Mouse (Mus musculus) ES-E14 (cell line): ENCODE data around the gene 4933417A18Rik. TPM values are rescaled to one million over a fixed set of nuclear protein-coding genes. Genes with fewer than 3 reads are reported as not detected.

ENCODE experiments used
- DNase-seq: peaks from one replicate; pipeline ENCODE4 v3.0.0-alpha.2; 2013; ENCODE audit warnings: low read depth, low spot score
- H3K27ac ChIP-seq: 2 replicates; pipeline ENCODE4 v1.5.1; 2012; ENCODE audit warnings: low read depth, mild to moderate bottlenecking, low read length, moderate library complexity, mixed read lengths; ENCODE audit not compliant: poor library complexity, insufficient read depth, severe bottlenecking
- H3K36me3 ChIP-seq: 2 replicates; pipeline ENCODE4 v1.6.1; 2012; ENCODE audit warnings: mild to moderate bottlenecking, low read length, moderate library complexity, mixed read lengths; ENCODE audit not compliant: control insufficient read depth, poor library complexity, insufficient read depth, severe bottlenecking
- H3K4me1 ChIP-seq, 2 experiments: fragments of 150-350 bp in 1 of 2; sonication (generic) in 1 of 2; 2 replicates each; pipeline ENCODE4 v1.6.1; 2012; ENCODE audit warnings: low read length in 2 of 2, mild to moderate bottlenecking in 1 of 2, mixed read lengths in 1 of 2; ENCODE audit not compliant: control insufficient read depth in 2 of 2, insufficient read depth in 2 of 2, poor library complexity in 1 of 2
- H3K4me3 ChIP-seq, 2 experiments: fragments of 150-350 bp in 1 of 2; sonication (generic) in 1 of 2; 2 replicates each; pipeline ENCODE4 v1.5.1; 2012; ENCODE audit warnings: low read length in 2 of 2, low read depth in 1 of 2, mild to moderate bottlenecking in 1 of 2, mixed read lengths in 1 of 2; ENCODE audit not compliant: insufficient read depth in 1 of 2, poor library complexity in 1 of 2, severe bottlenecking in 1 of 2
- H3K9ac ChIP-seq: 2 replicates; pipeline ENCODE4 v1.6.1; 2012; ENCODE audit warnings: low read depth, mild to moderate bottlenecking, low read length, mixed read lengths; ENCODE audit not compliant: poor library complexity, insufficient read depth, severe bottlenecking
- H3K9me3 ChIP-seq: fragments of 150-350 bp; sonication (generic); 2 replicates; pipeline ENCODE4 v1.6.1; 2012; ENCODE audit warnings: low read depth, mild to moderate bottlenecking, low read length; ENCODE audit not compliant: control insufficient read depth, insufficient read depth
- CHD2 ChIP-seq: IDR thresholded peaks from 2 replicates; pipeline ENCODE4 v1.6.1; 2014; ENCODE audit warnings: mild to moderate bottlenecking, low read depth, low read length, inconsistent platforms
- HCFC1 ChIP-seq: IDR thresholded peaks from 2 replicates; pipeline ENCODE4 v1.6.1; 2012; ENCODE audit warnings: low read length, inconsistent platforms, borderline replicate concordance; ENCODE audit not compliant: insufficient read depth
- MAFK ChIP-seq: IDR thresholded peaks from 2 replicates; pipeline ENCODE4 v1.6.1; 2014; ENCODE audit warnings: mild to moderate bottlenecking, low read depth, low read length, inconsistent platforms; ENCODE audit not compliant: insufficient read depth
- ZC3H11A ChIP-seq: IDR thresholded peaks from 2 replicates; pipeline ENCODE4 v1.6.1; 2012; ENCODE audit warnings: low read depth, mild to moderate bottlenecking, inconsistent platforms, low read length, borderline replicate concordance
- ZNF384 ChIP-seq: IDR thresholded peaks from 2 replicates; pipeline ENCODE4 v1.6.1; 2012; ENCODE audit warnings: low read depth, low read length, inconsistent platforms
- in situ Hi-C, 2 experiments: fragments of 600-800 bp; cut with MboI; formaldehyde crosslinking; loops; one replicate each; pipeline ENCODE4 v1.15.1; 2025; ENCODE audit warnings: low sequenced_read_pairs in 2 of 2, inconsistent platforms in 1 of 2; ENCODE audit not compliant: unreplicated experiment in 2 of 2
- total RNA-seq: library from RNA; depleted of rRNA; stranded (reverse); fragments of 300-350 nt; gene quantifications from 2 replicates; pipeline ENCODE4 v1.2.3, GENCODE M21; 2012

The 4933417A18Rik gene
- total RNA-seq, 1 experiment, result not detected

DNA sequence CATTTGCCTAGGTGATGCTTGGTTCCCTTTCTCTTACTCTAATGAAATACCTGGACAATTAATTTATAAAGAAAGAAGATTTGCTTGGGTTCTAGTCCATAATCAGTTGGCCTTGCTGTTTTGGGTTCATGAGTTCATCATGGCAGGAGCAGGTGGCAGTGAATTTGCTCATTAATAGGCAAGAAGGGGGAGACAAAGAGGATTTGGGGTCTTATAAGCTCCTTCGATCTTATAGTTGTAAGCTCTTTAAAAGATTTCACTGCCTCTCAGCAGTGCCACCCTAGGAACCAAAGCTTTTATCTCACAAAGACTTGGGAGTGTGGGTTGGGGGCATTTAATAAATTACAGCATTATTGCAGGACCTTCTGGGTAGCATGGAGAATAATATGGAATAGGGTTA lies 31.3 kb upstream of the 4933417A18Rik start:
- peaks cover 27% of the 10 kb centered on the region for H3K36me3 ChIP-seq
- no peak overlapping the region for H3K4me3 ChIP-seq

DNA sequence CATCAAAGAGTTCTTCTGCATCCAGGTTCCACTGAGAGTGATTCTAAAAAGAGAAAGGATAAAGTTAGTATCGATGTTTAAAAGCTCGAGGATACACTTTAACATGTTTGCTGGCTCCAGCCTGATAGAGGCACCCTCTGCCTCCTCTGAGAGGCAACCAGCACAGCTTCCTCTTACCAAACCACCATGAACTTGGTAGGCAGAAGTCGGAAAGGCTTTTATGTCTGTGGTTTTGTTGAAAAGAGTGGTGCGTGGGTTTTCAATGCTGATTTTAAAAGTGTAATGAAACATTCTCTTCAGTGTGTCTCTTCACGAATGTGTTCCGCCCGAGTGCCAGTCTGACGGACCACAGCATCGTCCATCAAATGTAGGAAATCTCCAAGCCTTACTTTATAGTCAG lies 9.6 kb upstream of the 4933417A18Rik start:
- Histone ChIP-seq H3K36me3 (no peaks in the 10 kb centered on the region), H3K27ac (no peak overlapping the region), H3K4me3 (no peak overlapping the region), H3K4me1 (no peaks in the 10 kb centered on the region), H3K9ac (no peak overlapping the region), H3K9me3 (no peaks in the 10 kb centered on the region)
- DNase-seq, result no peak
- in situ Hi-C loops, result no loop called here
- no peak for TF ChIP-seq CHD2
- TF ChIP-seq HCFC1, result no peak
- TF ChIP-seq ZC3H11A, result no peak

More for the DNA sequence above, 31.3 kb upstream of the 4933417A18Rik start:
- no peak for TF ChIP-seq ZC3H11A
- no peak for TF ChIP-seq ZNF384
- TF ChIP-seq MAFK, result no peak
- no peak for TF ChIP-seq CHD2
- no peak for TF ChIP-seq HCFC1
- DNase-seq, result no peak
- no peaks in the 10 kb centered on the region for H3K9me3 ChIP-seq
- in situ Hi-C loops, result no loop called here
- H3K9ac ChIP-seq, result no peak overlapping the region
- H3K27ac ChIP-seq, result no peak overlapping the region
- peaks cover 0 to 3% of the 10 kb centered on the region in 2 experiments; a peak in 2 of 4 replicates for H3K4me1 ChIP-seq

DNA sequence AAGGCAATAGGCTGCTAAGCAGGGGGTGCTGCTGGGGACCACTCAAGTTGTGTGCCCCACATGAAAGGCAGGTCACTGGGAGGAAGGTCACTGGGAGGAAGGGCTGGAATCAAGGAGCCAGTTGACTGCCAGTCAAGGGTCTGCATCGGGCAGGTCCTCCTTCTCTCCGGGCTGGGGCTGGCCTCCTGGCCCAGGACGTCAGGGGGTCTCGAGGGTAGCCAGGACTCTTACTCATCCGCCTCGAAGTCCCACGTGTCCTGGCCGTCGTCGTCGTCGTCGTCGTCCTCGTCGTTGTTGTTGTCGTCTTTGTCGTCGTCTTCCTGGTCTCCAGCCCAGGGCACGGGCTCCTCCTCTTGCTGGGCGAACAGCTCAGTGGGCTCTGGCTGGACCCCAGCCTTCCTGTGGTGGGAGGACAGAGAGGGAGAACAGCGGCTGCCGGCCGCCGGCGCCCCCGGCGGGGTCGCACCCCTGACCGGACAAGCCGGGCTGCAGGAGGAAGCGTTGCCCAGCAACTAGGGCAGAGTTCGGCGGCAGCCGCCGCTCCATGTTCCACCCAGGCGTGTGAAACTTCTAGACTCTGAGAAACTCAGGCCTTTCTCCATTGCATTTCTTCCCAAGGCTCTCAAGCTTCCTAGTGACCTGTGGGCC lies 7.6 kb upstream of the 4933417A18Rik start:
- peak overlapping the region in 1 of 2 experiments; percentile 21; a peak in 1 of 4 replicates for H3K4me3 ChIP-seq
- H3K9me3 ChIP-seq, result no peaks in the 10 kb centered on the region
- TF ChIP-seq ZNF384 (no peak), HCFC1 (no peak), CHD2 (no peak), MAFK (no peak), ZC3H11A (no peak)
- H3K36me3 ChIP-seq, result no peaks in the 10 kb centered on the region
- no peak for DNase-seq
- H3K4me1 ChIP-seq, result peaks cover 0 to under 1% of the 10 kb centered on the region in 2 experiments; a peak in 2 of 4 replicates
- in situ Hi-C loops, result no loop called here
- H3K9ac ChIP-seq, result 0 out of 2 replicates have a peak overlapping the region, but pooled peaks have one; percentile 6
- no peak overlapping the region for H3K27ac ChIP-seq

DNA sequence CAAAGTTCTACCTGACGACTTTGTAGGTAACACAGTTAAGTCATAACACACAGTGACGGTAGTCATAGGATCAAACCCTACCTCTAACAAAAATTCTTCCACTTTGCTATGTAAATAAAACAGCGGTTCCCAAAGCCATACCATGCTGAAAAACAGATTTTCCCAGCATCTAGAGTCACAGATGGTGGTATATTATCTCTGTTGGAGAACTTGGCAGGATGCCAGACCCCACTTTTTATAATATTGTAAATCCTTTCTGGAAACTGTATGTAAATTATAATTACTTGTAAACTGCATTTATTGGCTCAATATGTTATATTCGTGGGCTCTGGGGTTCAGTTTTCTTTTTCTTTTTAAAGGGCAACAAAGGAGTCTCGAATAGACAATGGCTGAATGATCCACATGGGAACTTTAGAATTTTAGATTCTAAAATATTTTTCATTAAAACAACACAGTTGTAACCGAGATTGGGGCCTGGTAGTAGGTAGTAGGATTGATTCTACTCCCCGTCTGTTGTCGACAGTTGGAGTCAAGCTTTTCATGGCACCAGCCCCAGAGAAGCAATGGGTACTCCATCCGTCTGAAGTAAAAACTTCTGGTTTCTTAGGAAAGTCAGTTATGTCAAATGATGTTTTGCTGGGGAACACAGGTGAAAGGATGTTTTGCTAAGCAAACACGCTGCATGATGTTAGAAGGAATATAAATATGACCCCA lies 10.9 kb downstream of the 4933417A18Rik start:
- in situ Hi-C loops, result no loop called here
- H3K9me3 ChIP-seq, result no peaks in the 10 kb centered on the region
- no peak overlapping the region for H3K27ac ChIP-seq
- H3K36me3 ChIP-seq, result no peaks in the 10 kb centered on the region
- H3K9ac ChIP-seq, result no peak overlapping the region
- TF ChIP-seq CHD2 (no peak), HCFC1 (no peak), MAFK (no peak), ZC3H11A (no peak), ZNF384 (no peak)
- no peaks in the 10 kb centered on the region for H3K4me1 ChIP-seq
- DNase-seq, result no peak
- H3K4me3 ChIP-seq, result no peak overlapping the region
